Mouse (Mus musculus) frontal cortex, adult 2 months (tissue): ENCODE data around the gene Slc35a5. TPM values are rescaled to one million over a fixed set of nuclear protein-coding genes. Genes with fewer than 3 reads are reported as not detected.

Source experiments
- DNase-seq, 2 experiments: peaks; one replicate each; pipeline ENCODE4 v3.0.0; 2022; ENCODE audit warnings: low spot score in 1 of 2; ENCODE audit errors: extremely low spot score in 1 of 2
- polyA plus RNA-seq: library from polyadenylated mRNA; depleted of rRNA; stranded (reverse); fragments of >200 nt; gene quantifications from 2 replicates; pipeline ENCODE4 v1.2.3, GENCODE M21; 2012; rRNA removed

The Slc35a5 gene
- polyA plus RNA-seq, 1 experiment: 28.2 TPM

GRCm38 (mm10) chr16:45120844-45121425 lies 37.6 kb downstream of the Slc35a5 start:
- peak in 1 of 2 experiments; percentile 51 for DNase-seq

DNA sequence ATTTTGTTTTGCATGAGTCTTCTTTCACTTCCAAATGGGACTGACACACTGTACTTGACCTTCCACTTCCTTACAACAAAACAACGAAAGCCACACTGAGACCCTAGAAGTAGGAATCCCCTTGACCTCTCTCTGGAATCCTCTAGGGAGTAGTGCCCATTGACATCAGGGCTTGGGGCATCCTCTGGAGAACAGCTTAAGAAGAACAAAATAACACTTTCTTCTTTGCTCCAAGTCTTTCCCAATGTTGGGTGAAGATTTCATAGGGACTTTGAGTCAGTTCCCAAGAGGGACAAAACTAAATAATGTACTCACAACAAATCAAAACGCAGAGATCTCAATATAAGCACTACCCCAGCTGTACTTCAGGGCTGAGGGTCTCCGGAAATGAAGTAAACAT lies 39.7 kb downstream of the Slc35a5 start:
- no peak for DNase-seq

- no peak for DNase-seq
These were observed 41.3 kb downstream of the Slc35a5 start for GRCm38 (mm10) chr16:45117200-45117599.

- DNase-seq: peak in 1 of 2 experiments; percentile 55
These were observed 48.0 kb downstream of the Slc35a5 start for GRCm38 (mm10) chr16:45110498-45110897.

- no peak for DNase-seq
These were observed 50.2 kb downstream of the Slc35a5 start for GRCm38 (mm10) chr16:45108203-45108878.

- DNase-seq: peak; percentile 38 to 50
These were observed 53.5 kb downstream of the Slc35a5 start for GRCm38 (mm10) chr16:45104993-45105392.

DNA sequence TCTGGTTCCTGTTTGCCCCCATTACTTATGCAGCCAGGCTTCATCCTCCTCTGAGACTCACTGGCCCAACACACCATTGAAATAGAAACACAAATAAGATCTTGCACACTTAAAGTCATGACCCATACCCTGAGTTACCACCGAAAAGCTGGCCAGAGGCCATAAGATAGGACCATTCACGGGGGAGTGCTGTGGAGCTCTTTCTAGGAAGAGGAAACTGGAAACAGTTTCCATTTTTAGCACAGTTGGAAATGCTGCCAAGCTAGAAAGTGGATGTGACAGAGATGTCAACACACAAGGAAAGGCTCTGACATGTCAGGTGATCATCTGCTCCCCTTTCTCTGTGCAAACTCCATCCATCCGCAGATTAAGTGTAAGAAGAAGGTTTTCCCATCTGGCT lies 57.6 kb downstream of the Slc35a5 start:
- DNase-seq: no peak

DNA sequence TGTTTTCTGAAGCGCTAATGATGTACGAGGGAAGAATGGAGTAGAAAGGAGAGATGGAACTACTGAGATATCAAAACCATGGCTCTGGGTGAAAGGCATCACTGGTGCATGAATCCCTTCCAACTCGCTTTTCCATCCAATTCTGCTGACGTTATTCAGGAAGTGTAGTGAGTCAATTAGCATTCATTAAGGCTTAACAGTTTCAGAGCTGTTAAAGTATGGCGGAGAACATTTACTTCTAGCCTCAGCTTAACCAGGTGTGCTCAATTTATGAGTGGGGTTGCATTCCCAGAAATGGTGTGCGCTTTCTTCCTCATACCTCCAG lies 59.7 kb downstream of the Slc35a5 start:
- no peak for DNase-seq

GRCm38 (mm10) chr16:45098186-45098885 lies 60.2 kb downstream of the Slc35a5 start:
- DNase-seq: no peak

GRCm38 (mm10) chr16:45097467-45097866 lies 61.0 kb downstream of the Slc35a5 start:
- DNase-seq: no peak

DNA sequence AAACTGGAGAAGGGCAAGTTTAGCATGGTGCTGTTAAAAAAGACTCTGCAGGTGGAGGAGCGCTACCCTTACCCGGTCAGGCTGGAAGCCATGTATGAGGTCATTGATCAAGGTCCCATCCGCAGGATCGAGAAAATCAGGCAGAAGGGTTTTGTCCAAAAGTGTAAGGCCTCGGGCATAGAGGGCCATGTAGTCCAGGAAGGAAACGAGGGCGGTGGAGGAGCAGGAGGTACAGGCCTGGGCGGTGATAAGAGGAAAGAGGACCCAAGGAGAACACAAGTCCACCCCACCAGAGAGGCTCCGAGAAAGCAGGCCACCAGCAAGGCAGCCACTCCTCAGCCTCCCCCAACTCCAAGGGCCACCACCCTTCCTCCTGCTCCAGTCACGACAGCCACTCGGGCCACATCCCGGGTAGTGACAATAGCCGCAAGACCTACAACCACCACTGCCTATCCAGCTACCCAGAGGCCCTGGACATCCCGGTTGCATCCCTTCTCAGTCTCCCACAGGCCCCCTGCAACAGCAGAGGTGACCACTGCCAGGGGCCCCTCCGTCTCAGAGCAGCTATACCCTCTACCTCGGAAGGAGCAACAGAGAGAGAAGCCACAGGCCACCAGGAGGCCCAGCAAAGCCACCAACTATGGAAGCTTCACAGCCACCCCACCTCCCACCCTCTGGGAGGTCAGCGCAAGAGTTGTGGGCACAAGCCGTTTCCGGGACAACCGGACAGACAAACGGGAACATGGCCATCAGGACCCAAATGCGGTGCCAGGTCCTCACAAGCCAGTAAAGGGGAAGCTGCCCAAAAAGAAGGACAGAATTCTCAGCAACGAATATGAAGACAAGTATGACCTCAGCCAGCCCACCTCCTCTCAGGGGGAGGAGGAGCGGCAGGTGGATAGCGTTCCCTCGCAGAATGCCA lies 62.7 kb downstream of the Slc35a5 start:
- DNase-seq: peak in 1 of 2 experiments; percentile 34

DNA sequence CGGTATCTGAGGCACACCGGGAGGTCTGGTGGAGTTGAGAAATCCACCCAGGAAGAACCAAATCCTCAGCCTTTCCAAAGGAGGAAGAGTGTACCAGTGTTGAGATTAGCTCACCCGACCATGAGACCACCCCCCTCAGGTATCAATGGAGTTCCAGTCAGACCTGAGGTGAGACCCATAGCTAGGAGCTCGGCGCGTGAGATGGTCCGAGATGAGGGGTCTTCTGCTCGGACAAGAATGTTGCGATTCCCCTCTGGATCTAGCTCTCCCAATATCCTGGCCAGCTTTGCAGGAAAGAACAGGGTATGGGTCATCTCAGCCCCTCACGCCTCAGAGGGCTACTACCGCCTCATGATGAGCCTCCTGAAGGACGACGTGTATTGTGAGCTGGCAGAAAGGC lies 63.5 kb downstream of the Slc35a5 start:
- DNase-seq: no peak

DNA sequence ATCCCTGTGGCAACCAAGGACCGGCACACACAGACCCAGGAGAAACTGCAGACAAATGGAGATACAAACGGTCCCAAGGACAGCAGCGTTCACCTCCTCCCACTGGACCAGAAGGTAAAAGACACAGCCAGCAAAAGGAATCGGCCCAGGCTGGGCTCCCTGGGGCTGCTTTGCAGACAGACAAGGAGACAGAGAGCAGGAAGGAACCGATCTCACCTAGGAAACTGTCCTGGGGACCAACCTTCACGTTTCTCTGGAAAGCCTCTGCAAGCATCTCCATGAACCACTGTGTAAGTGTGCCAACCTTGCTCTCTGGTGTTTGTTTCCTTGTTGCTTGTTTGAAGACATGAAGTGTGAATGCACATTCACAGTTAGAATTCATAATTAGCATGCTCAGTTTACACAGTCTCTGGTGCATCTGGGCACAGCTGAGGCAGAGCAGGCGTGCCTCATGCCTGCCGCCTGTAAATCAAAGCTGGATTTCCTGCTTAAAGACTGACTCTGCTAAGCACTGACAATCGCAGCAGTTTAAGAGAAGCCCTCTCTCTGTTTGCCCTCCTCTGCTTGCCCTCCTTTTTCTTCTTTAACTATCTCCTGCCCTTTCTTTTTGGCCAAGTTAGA lies 64.3 kb downstream of the Slc35a5 start:
- DNase-seq: no peak

GRCm38 (mm10) chr16:45093137-45093731 lies 65.3 kb downstream of the Slc35a5 start, which contains the start of gene Ccdc80:
Ccdc80 (plus strand) TSS chr16:45093402.
- no peak for DNase-seq

DNA sequence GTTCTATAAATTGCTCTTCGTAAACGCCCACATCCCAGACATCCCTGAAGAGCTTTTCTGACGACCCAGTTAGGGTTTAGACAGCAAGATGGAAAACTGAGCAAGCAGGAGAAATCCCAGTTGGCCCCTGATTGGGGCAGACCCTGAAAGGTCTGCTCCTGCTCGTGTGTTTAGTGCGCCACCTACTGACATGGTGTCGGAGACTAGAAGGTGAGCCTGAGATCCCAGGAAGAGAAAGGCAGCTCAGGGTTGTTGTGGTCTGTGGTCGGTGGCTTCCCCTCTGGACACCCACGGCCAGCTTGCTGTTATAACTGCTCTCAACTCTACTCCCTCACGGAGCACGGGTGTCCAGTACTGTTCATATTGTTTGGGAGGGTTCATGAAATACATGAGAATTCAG lies 68.5 kb downstream of the Slc35a5 start:
- peak; percentile 37 to 84 for DNase-seq

Other genes starting within 250 kb of the Slc35a5 start
- not detected in 2 replicates for gene Cd200r3, start 215.0 kb downstream of the Slc35a5 start, polyA plus RNA-seq
- 7.6 and 10.3 TPM in 2 replicates for gene Ccdc80, start 65.3 kb downstream of the Slc35a5 start, polyA plus RNA-seq
- 34.4 and 39.3 TPM in 2 replicates for gene Atg3, start 79 bp upstream of the Slc35a5 start, polyA plus RNA-seq
- gene Btla, start 65.6 kb upstream of the Slc35a5 start, polyA plus RNA-seq: 0.69 and 0.80 TPM in 2 replicates